Mouse (Mus musculus) liver, embryonic 14.5 days (tissue): ENCODE results near the gene 9530068E07Rik.

Experiments
- CTCF ChIP-seq: IDR thresholded peaks from 2 replicates; pipeline ENCODE4 v1.5.1; 2016; ENCODE audit warnings: antibody characterized with exemption, low read depth, control low read depth
- EP300 ChIP-seq: IDR thresholded peaks from 2 replicates; pipeline ENCODE4 v1.6.1; 2016; ENCODE audit warnings: antibody characterized with exemption, low read depth

DNA sequence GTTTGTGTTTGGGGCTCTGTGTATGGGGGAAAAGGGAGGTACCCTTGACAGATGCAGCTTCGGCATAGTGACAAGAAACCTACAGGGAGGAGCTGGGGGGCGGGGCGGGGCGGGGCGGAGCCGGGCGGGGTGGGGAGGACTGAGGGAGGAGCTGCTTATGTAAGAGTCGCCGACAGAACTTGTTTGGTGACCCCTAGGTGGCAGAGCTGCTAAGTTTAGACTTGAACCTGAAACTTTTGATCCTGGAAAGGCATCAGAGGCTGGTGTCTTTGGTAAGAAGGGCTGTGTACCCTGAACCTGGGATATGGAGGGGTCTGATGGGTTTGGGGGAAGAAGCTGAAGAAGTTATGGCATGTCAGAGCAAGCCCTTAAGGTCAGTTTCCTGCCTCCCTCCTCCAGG lies 45.3 kb upstream of the 9530068E07Rik start:
- TF ChIP-seq CTCF (peak; percentile 53; the same call in 1 of the 2 replicates), EP300 (no peak)
